Mouse (Mus musculus) testis, adult 2 months (tissue): ENCODE results near the gene Mapk1.

ENCODE experiments used
- CTCF ChIP-seq: fragments of 200-500 bp; IDR thresholded peaks from 2 replicates; pipeline ENCODE4 v1.5.1; 2012; ENCODE audit warnings: low read depth, mild to moderate bottlenecking, inconsistent platforms, low read length, moderate library complexity; ENCODE audit not compliant: control insufficient read depth, insufficient read depth, insufficient replicate concordance
- POLR2A ChIP-seq: fragments of 200-500 bp; IDR thresholded peaks from 2 replicates; pipeline ENCODE4 v1.6.1; 2012; ENCODE audit warnings: low read depth, mild to moderate bottlenecking, inconsistent platforms, low read length, moderate library complexity; ENCODE audit not compliant: control insufficient read depth

DNA sequence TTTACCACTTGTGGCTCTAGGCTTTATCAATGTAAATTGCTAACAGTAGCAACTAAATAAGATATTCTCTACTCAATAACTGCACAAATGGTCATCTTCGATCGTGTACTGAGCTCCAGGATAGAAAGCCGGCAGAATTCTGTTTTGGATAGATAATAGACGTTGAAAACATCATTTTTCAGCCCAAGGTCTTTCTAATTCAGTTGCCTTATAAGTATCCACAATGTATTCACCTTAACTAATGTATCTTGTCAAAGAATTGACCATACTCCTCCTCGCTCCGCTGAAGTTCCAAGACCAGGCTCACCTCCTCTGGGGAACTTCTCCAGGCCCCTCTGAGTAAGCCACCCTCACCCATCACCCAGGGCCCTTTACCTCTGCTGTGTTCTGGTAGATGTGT is 87.5 kb downstream of the Mapk1 start:
- TF ChIP-seq CTCF (no peak), POLR2A (no peak)
